Comparison of ENCODE assay signal across 8 mouse cellular contexts in genomic region chr1:181272622-181273296, GRCm38 (mm10).
DNase-seq lines count a peak whose midpoint lies in the region; ATAC-seq lines count a peak whose summit lies in the region.

No protein-coding gene starts in this region.

- peak; percentile 28 for ATAC-seq in inflammation-experienced regulatory T-cells, adult 6 months
- peak; percentile 98 for ATAC-seq in megakaryocyte-erythroid progenitor cell, adult 5-6 weeks (replicated peaks; ENCODE audit: low FRiP score, low TSS enrichment, poor library complexity, severe bottlenecking)

- intact Hi-C loops in gastrocnemius, postnatal 14 days (cut with DNase I; ENCODE audit: low total_unique reads), result loop anchor here (10.0 kb wide), 3 partner anchors 102 to 342 kb away; no protein-coding TSS in a partner anchor
- intact Hi-C loops in left cerebral cortex, postnatal 14 days (cut with DNase I), result loop anchor here (5.0 kb wide), 2 partner anchors 275 to 345 kb away; no protein-coding TSS in a partner anchor

- peak; percentile 81 for DNase-seq in adrenal gland, adult 18-20 months (ENCODE audit: low spot score in 2 of 2)
- DNase-seq in embryo, embryonic 11 days, result peak; percentile 91
- peak; percentile 86 for DNase-seq in gastrocnemius, postnatal 14 days
- DNase-seq in left cerebral cortex, postnatal 14 days (ENCODE audit: low spot score in 2 of 2), result peak; percentile 82 to 85
- peak; percentile 85 for DNase-seq in right cerebral cortex, postnatal 14 days
- peak; percentile 84 for DNase-seq in urinary bladder, postnatal 25 days (ENCODE audit: low spot score)

Comparison
In these comparisons a context has a peak if more than half of its experiments do, and no peak if none do; other contexts are left out.
1. Peak in every context shown above with its lines: DNase-seq and ATAC-seq.